Mouse (Mus musculus) heart, adult 10 weeks (tissue): ENCODE data around the gene 2310003L06Rik. TPM values are rescaled to one million over a fixed set of nuclear protein-coding genes. Genes with fewer than 3 reads are reported as not detected.

Source experiments
- polyA plus RNA-seq: library from polyadenylated mRNA; stranded (reverse); fragments of 350-450 nt; fragmentation: Illumina TruSeq; extraction: RNeasy Lipid Tissue Mini Kit (QIAGEN cat#74804); gene quantifications from one replicate; pipeline ENCODE4 v1.2.3, GENCODE M21; 2014; ENCODE audit warnings: low read depth, low replicate concordance

2310003L06Rik gene
- not detected for polyA plus RNA-seq

DNA sequence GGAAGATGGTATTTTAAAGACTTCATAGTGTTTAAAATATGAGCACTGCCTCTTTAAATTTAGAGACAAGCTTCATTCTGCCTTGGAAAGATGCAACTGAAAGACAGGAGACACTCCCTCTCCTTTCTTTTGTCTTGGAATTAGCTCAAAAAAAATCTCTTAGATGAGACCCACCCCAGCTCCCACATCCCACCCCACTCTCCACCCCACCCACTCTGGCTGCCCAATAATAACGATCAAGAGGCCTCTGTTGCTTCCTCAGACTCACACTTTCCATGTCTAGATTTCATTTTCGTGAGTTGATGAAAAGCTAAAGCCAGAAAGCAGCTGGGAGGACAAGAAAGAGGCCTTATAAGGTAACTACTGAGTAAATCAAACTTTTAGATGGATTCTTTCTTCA lies at the start of gene 2310003L06Rik, which contains the start of gene Gm28434:
Gene 2310003L06Rik (plus strand): TSS at position 259 of the 400 bp plus-strand sequence.
Gene Gm28434 (plus strand): TSS at position 317 of the 400 bp plus-strand sequence.

DNA sequence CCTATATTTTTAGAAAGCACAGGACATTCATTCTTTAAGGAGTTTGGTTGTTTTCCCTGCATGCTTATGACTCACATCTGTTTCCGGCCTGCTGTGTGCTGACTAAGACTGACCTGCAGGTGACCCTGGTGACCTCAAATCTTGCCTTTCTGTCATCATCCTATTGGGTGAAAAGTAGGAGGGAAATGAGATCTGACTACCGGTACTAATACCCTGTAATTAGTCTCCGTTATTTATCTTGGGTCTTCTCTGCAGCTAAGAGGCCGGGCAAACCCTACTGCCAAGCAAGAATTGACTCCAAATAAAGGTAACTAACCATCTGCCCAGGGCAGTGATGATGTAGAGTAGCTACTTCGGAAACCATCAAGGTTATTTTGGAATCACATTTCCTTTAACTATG lies 43.9 kb upstream of the 2310003L06Rik start, which contains the start of gene Csn3:
Gene Csn3 (plus strand): TSS at position 208 of the 400 bp plus-strand sequence.

GRCm38 (mm10) chr5:87979139-87979538 lies 9.9 kb downstream of the 2310003L06Rik start, which contains the start of gene Cabs1:
Gene Cabs1, plus strand, starts transcription at chr5:87979439.

DNA sequence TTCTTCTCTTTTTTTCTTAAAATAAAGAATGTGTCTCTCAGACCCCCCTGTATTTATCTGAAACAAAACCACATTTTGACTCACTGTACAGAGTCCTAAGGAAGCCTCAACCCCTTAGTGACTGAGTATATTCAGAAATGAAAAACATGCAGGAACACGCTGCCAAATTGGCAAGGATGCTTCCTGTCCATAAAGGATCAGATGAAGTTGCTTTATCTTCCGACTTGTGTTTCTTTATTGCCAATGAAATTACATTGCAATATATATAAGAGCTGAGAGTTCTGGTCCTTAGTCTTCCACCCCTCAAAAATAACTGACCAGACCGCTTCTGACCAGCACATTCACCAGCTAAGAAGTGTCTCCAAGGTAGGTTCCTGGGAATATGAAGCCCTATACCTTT lies 33.0 kb downstream of the 2310003L06Rik start, which contains the start of gene Smr3a:
Gene Smr3a (plus strand): TSS at position 301 of the 400 bp plus-strand sequence.

Other genes with a start within 250 kb of the 2310003L06Rik start
- gene Csn1s2a, start 194.9 kb upstream of the 2310003L06Rik start, polyA plus RNA-seq: not detected
- not detected for gene Csn1s2b, start 161.4 kb upstream of the 2310003L06Rik start, polyA plus RNA-seq
- gene Prr27, start 143.8 kb upstream of the 2310003L06Rik start, polyA plus RNA-seq: not detected
- not detected for gene Odam, start 84.4 kb upstream of the 2310003L06Rik start, polyA plus RNA-seq
- gene Csn3, start 43.9 kb upstream of the 2310003L06Rik start, polyA plus RNA-seq: not detected
- not detected for gene Gm28434, start 58 bp downstream of the 2310003L06Rik start, polyA plus RNA-seq
- gene Cabs1, start 10.0 kb downstream of the 2310003L06Rik start, polyA plus RNA-seq: not detected
- not detected for gene Smr3a, start 33.1 kb downstream of the 2310003L06Rik start, polyA plus RNA-seq
- gene Smr2, start 117.1 kb downstream of the 2310003L06Rik start, polyA plus RNA-seq: not detected
- not detected for gene Gm11116, start 142.1 kb downstream of the 2310003L06Rik start, polyA plus RNA-seq
- gene Gm11115, start 184.6 kb downstream of the 2310003L06Rik start, polyA plus RNA-seq: not detected